Mouse (Mus musculus): ENCODE data around the gene Gm14325.
"Not testable (repeated sequence)": the region's sequence is repeated elsewhere in the genome, so short reads cannot be mapped to it uniquely, and the experiment has no call there.

Gene Gm14325

GRCm38 (mm10) chr2:177839901-177840663 lies at the start of gene Gm14325:
Gene Gm14325 (minus strand): TSS chr2:177840336.
- peak; percentile 68 to 82 for DNase-seq (ENCODE audit: low spot score in 2 of 2)

GRCm38 (mm10) chr2:177887743-177888142 lies 47.6 kb upstream of the Gm14325 start:
- not testable (repeated sequence) for DNase-seq (ENCODE audit: low spot score in 2 of 2)

- not testable (repeated sequence) for DNase-seq (ENCODE audit: low spot score in 2 of 2)
Measured at GRCm38 (mm10) chr2:177862254-177862653, 22.1 kb upstream of the Gm14325 start.

- not testable (repeated sequence) for DNase-seq (ENCODE audit: low spot score in 2 of 2)
Measured at GRCm38 (mm10) chr2:177843666-177844065, 3.5 kb upstream of the Gm14325 start.

DNA sequence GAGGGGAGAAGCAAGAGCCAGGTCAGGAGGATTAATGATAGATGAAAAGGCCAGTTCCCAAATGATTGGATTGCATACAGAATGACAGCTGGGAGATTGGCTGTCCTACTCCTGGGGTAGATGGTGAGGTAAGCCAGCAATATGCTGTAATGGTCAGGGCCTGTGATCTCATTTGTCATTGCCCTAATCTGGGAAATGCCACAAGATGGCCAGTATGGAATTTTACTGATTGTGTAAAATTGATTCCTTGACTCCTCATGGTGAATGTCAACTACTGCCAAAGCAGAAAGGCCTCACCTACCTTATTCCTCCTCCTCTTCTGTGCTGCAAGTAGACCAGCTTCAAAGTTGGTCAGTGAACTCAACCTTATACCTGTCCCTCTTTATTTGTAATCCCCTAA lies 3.4 kb downstream of the Gm14325 start:
- not testable (repeated sequence) for DNase-seq (ENCODE audit: low spot score in 2 of 2)

- not testable (repeated sequence) for DNase-seq (ENCODE audit: low spot score in 2 of 2)
Measured at GRCm38 (mm10) chr2:177835733-177836536, 4.2 kb downstream of the Gm14325 start.

DNA sequence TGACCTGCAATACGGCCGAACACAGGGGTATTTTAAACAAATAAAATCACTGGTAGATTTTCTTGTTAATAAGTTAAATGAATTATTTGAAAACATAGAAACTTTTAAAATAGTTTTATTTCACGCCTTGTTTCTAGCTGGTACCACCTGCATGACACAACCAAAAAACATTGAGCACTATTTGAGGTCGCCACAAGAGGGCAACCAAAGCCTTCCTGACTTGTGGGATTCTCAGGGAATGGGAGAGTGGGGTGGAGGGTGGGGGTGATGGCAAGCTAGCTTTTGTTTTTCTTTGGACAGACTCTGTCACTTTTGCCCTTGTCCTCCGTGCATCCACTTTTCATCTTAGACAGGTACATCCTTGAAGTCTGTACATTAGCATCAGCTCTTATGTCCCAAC lies 18.2 kb downstream of the Gm14325 start:
- not testable (repeated sequence) for DNase-seq (ENCODE audit: low spot score in 2 of 2)

DNA sequence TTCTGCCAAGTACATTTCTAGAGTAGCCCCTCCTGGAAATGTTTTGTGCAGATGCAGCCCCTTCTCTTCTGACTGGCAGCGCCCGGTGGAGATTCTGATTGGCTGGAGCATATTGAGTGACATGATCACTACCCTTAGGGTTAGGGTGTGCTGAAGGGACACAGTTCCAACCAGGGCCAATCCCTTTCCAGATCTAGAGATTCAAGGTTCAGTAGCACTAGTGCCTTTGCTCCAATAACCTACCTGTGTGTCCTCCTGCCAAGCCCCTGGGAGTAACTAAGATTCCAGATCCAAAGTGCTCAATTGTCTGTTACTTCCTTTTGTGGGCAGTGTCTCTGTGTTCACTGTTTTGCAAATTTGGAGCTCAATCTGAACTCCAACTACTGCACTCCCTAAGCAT lies 34.0 kb downstream of the Gm14325 start:
- DNase-seq (ENCODE audit: low spot score in 2 of 2): not testable (repeated sequence)

- DNase-seq (ENCODE audit: low spot score in 2 of 2): not testable (repeated sequence)
Measured at GRCm38 (mm10) chr2:177787351-177787750, 52.8 kb downstream of the Gm14325 start.

Measured in right cerebral cortex, postnatal 36 days (tissue).